Mouse (Mus musculus) erythroblast, embryonic 14.5 days (primary cell): Measurements from ENCODE around the gene Sh3rf1. TPM values are rescaled to one million over a fixed set of nuclear protein-coding genes. Genes with fewer than 3 reads are reported as not detected.

ENCODE experiments used
- H3K27me3 ChIP-seq: 2 replicates; pipeline ENCODE4 v1.6.1; 2012; ENCODE audit warnings: inconsistent platforms; ENCODE audit not compliant: control insufficient read depth
- H3K36me3 ChIP-seq: 2 replicates; pipeline ENCODE4 v1.6.1; 2012; ENCODE audit warnings: mild to moderate bottlenecking, inconsistent platforms; ENCODE audit not compliant: control insufficient read depth
- H3K4me1 ChIP-seq: 2 replicates; pipeline ENCODE4 v1.6.1; 2012; ENCODE audit warnings: inconsistent platforms; ENCODE audit not compliant: control insufficient read depth
- H3K4me3 ChIP-seq: replicated peaks from 2 replicates; pipeline ENCODE3; 2012; ENCODE audit warnings: moderate library complexity, mild to moderate bottlenecking, inconsistent platforms
- H3K9me3 ChIP-seq: 2 replicates; pipeline ENCODE4 v1.6.1; 2012; ENCODE audit warnings: low read length, inconsistent platforms, mixed read lengths; ENCODE audit not compliant: control insufficient read depth
- GATA1 ChIP-seq: IDR thresholded peaks from 2 replicates; pipeline ENCODE4 v1.6.1; 2012; ENCODE audit warnings: low read length, inconsistent platforms, mixed read lengths
- TAL1 ChIP-seq: IDR thresholded peaks from 3 replicates; pipeline ENCODE4 v1.6.1; 2012; ENCODE audit warnings: low read length, inconsistent platforms, mixed read lengths
- polyA plus RNA-seq: library from polyadenylated mRNA; stranded (reverse); fragments of >175 nt; gene quantifications from 2 replicates; pipeline ENCODE4 v1.2.3, GENCODE M21; 2012

Sh3rf1 gene
- polyA plus RNA-seq, 1 experiment, result 0.01 TPM

DNA sequence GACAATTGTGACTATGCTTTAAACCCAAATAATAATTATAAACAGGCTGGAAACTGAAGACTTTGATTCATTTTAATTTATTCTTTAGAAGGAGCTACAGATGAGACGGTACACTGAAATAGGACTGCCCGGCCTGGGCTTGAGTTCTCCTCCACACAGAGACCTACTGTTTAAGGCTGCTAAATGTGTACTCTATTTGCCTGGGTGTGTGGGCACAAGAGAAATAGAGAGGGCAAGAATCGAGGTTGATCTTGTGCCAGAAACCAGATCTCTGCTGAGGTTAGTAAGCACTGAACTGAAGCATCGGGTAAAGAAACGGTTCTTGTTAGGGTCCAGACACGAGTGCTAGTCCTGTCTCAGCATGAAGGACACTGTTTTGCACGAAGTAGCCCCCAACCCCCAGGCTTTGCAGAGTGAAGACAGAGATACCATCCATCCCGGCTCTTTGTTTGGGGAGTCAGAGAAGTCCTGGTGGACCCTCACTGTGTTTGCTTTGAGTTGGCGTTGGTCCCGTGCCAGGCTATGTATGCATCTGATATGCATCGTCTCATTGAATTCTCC lies 64.4 kb downstream of the Sh3rf1 start:
- H3K4me3 ChIP-seq, result no peak overlapping the region
- TF ChIP-seq GATA1 (no peak), TAL1 (no peak)
- no peaks in the 10 kb centered on the region for H3K36me3 ChIP-seq
- H3K4me1 ChIP-seq, result no peaks in the 10 kb centered on the region
- peaks cover 2% of the 10 kb centered on the region; the same call in 1 of the 2 replicates for H3K9me3 ChIP-seq
- H3K27me3 ChIP-seq, result no peaks in the 10 kb centered on the region

- Histone ChIP-seq H3K27me3 (no peaks in the 10 kb centered on the region), H3K4me3 (no peak overlapping the region)
- TF ChIP-seq GATA1 (no peak), TAL1 (no peak)
These were observed 65.0 kb downstream of the Sh3rf1 start for GRCm38 (mm10) chr8:61288676-61289075.

DNA sequence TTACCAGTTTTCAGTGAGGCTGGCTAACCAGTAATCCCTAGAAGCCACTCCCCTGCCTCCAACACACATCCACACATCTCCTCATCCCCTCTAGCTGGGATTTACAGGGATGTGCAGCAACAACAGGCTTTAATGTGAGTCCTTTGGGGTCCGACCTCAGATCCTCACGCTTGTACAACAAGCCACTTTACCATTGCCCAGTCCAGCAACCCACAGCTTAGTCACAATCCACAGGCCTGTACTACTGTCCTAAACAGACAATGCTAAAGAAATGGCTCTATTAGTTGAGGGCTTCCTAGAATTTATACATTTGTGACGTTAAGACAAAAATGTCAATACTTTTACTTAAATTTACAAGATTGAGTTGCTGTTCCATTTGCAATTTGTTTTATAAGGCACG lies 71.4 kb downstream of the Sh3rf1 start:
- TF ChIP-seq GATA1 (no peak), TAL1 (no peak)
- Histone ChIP-seq H3K27me3 (no peaks in the 10 kb centered on the region), H3K9me3 (no peaks in the 10 kb centered on the region), H3K36me3 (no peaks in the 10 kb centered on the region), H3K4me1 (no peaks in the 10 kb centered on the region), H3K4me3 (no peak overlapping the region)

More at GRCm38 (mm10) chr8:61288676-61289075, 65.0 kb downstream of the Sh3rf1 start:
- H3K36me3 ChIP-seq, result no peaks in the 10 kb centered on the region
- H3K4me1 ChIP-seq, result no peaks in the 10 kb centered on the region
- peaks cover 2% of the 10 kb centered on the region; the same call in 1 of the 2 replicates for H3K9me3 ChIP-seq

DNA sequence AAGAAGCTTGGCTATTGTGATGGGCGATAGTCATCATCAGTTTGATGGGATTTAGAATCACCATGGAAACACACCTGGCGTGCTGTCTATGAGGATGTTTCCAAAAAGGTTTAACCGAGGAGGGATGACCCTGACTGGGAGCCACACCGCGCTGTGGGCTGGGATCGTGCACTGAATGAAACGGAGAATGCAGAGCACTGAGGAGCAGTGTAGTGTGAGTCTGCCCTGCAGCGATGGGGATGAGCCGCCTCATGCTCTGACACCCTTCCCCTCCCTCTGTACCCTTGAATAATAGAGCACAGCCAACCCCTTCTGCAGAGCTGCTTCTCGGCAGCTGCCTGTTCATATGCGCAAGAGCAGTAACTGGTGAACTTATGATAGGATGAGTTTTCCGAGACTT lies 71.8 kb downstream of the Sh3rf1 start:
- H3K4me3 ChIP-seq, result no peak overlapping the region
- H3K36me3 ChIP-seq, result no peaks in the 10 kb centered on the region
- no peaks in the 10 kb centered on the region for H3K4me1 ChIP-seq
- H3K27me3 ChIP-seq, result no peaks in the 10 kb centered on the region
- H3K9me3 ChIP-seq, result no peaks in the 10 kb centered on the region
- TF ChIP-seq TAL1 (no peak), GATA1 (no peak)

DNA sequence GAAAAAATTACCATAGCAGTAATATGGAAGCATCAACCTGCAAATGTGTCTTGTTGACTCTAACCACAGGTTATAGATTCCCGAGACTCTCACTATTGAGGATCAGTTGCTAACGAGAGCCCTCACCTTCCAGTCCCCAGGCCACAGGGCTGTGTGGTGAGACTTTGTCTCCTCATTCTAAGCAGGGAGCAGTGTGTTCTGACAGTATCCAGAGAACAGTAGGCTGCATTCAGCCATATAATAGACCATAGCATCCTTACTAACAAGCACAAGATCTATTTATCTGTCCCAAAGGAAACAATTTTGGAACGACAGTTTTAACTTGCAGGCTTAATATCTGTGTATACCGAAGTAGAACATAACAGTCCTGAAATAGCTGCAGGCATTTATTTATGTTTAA lies 75.2 kb downstream of the Sh3rf1 start:
- TF ChIP-seq GATA1 (no peak), TAL1 (no peak)

DNA sequence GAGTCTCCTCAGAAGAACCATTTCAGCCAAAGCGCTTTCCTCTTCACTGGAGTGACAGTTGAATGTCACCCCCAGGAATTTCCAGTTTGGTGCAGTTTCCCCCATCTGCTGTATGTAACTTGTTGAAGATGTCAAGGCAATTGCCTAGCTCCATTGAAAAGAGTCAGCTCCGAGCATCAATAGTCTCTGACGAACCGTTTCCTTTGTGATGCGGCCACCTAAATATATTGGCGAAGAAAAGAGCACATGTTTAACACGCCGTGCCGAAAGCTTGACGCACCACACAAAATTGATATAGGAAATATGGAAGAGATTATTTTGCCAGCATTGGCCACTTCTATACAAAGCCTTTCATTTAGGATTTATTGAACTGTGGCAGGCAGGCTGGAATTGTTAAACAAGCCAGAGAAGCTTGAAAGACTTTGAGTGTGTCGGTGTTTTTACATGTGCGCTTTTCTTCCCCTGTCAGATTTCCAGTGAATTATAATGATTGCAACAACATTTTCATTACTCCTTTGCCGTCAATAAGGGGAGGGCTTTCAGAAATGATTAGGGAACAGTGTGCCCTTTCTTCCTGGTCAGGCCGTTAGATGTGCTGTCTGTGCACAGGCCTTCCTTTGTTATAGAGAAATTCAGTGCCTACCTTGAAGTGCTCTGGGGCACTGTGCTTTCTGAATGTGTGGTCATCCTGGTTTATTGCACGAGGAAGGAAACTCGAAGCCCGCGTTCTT lies 77.8 kb downstream of the Sh3rf1 start:
- H3K4me1 ChIP-seq, result no peaks in the 10 kb centered on the region
- peaks cover 3% of the 10 kb centered on the region; the same call in 1 of the 2 replicates for H3K9me3 ChIP-seq
- no peaks in the 10 kb centered on the region for H3K27me3 ChIP-seq
- H3K36me3 ChIP-seq, result no peaks in the 10 kb centered on the region
- TF ChIP-seq TAL1 (no peak), GATA1 (no peak)
- H3K4me3 ChIP-seq, result no peak overlapping the region

More for the DNA sequence above, 75.2 kb downstream of the Sh3rf1 start:
- Histone ChIP-seq H3K36me3 (no peaks in the 10 kb centered on the region), H3K9me3 (no peaks in the 10 kb centered on the region), H3K4me1 (no peaks in the 10 kb centered on the region), H3K4me3 (no peak overlapping the region), H3K27me3 (no peaks in the 10 kb centered on the region)

DNA sequence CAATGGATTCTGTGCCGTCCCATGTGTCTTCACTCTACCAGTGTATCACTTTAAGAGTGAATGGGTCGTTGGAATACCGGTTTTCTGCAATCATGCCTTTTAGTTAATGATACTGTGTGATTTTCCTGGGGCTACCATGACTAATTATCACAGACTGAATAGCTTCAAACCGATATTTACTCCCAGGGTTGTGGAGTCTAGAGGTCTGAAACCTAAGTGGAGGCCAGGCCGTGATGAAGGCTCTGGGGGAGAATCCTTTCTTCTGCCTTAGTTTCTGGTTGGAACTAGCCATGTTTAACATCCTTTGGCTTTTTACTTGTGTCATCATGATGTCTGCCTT lies 78.3 kb downstream of the Sh3rf1 start:
- no peaks in the 10 kb centered on the region for H3K4me1 ChIP-seq
- no peaks in the 10 kb centered on the region for H3K27me3 ChIP-seq
- peaks cover 3% of the 10 kb centered on the region; the same call in 1 of the 2 replicates for H3K9me3 ChIP-seq
- H3K4me3 ChIP-seq, result no peak overlapping the region
- H3K36me3 ChIP-seq, result no peaks in the 10 kb centered on the region
- TF ChIP-seq GATA1, result no peak
- TF ChIP-seq TAL1, result no peak

DNA sequence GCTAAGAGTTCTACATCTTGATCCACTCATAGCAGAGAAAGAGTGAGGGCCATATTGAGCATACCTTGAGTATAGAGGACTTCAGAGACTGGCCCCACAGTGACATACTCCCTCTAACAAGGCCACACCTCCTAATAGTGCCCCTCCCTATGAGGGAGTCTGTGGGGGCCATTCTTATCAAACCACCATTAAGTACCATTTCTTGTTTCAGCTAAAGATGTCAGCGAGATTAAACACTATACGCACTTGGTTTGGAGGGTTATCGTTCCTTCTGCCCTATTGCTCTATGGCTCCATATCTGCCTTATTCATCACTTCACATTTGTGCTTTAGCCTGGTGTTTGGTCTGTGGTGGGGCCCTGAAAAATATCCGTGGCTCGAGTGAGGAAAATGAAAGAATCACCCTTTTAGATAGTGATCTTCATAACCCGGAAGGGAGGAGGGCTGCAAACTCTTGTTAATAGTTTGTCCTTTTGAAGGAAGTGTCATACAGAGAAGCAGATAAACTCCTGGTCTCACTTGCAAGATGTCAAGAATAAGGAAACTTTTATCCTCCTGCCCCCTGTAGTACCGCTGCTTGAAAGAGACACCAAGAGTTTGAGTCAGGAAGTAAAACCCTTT lies 81.9 kb downstream of the Sh3rf1 start:
- TF ChIP-seq TAL1 (no peak), GATA1 (no peak)
- peaks cover 3% of the 10 kb centered on the region; the same call in 1 of the 2 replicates for H3K9me3 ChIP-seq
- H3K27me3 ChIP-seq, result no peaks in the 10 kb centered on the region
- H3K4me3 ChIP-seq, result no peak overlapping the region
- H3K36me3 ChIP-seq, result no peaks in the 10 kb centered on the region
- H3K4me1 ChIP-seq, result no peaks in the 10 kb centered on the region

GRCm38 (mm10) chr8:61306501-61307112 lies 82.9 kb downstream of the Sh3rf1 start:
- no peak for TF ChIP-seq TAL1
- TF ChIP-seq GATA1, result no peak
- no peaks in the 10 kb centered on the region for H3K36me3 ChIP-seq
- no peaks in the 10 kb centered on the region for H3K27me3 ChIP-seq
- no peaks in the 10 kb centered on the region for H3K4me1 ChIP-seq
- no peak overlapping the region for H3K4me3 ChIP-seq
- H3K9me3 ChIP-seq, result peaks cover 3% of the 10 kb centered on the region; the same call in 1 of the 2 replicates
